Mouse (Mus musculus) E14TG2a.4 (cell line): ENCODE results near the gene Elovl1.

Experiments used
- CTCF ChIP-seq: conservative IDR thresholded peaks from 2 replicates; pipeline ENCODE4 v1.5.1; 2014; ENCODE audit warnings: low read length
- NANOG ChIP-seq: IDR thresholded peaks from 2 replicates; pipeline ENCODE4 v1.6.1; 2014; ENCODE audit warnings: borderline replicate concordance, low read length, mixed read lengths
- POU5F1 ChIP-seq: IDR thresholded peaks from 2 replicates; pipeline ENCODE4 v1.6.1; 2014; ENCODE audit warnings: low read length, borderline replicate concordance

- TF ChIP-seq CTCF (no peak), NANOG (no peak), POU5F1 (no peak)
Measured at GRCm38 (mm10) chr4:118415779-118416178, 12.1 kb upstream of the Elovl1 start.
